Mouse (Mus musculus): ENCODE measurements around the gene Tmem214. TPM values are rescaled to one million over a fixed set of nuclear protein-coding genes. Genes with fewer than 3 reads are reported as not detected.

The Tmem214 gene
- polyA plus RNA-seq, 1 experiment = 81.3 TPM

- no peaks in the 10 kb centered on the region for H3K36me3 ChIP-seq (ENCODE audit: control insufficient read depth, insufficient read depth, low read length)
- peak; percentile 73 for DNase-seq
- WGBS = 45% methylated on average over 13 of the region's 13 CpGs
- peak within 1 kb of the TSS; percentile 54 for H3K4me3 ChIP-seq (ENCODE audit: insufficient read depth, low read depth, low read length)
- peak within 1 kb of the TSS; percentile 91 for H3K27ac ChIP-seq (ENCODE audit: insufficient read depth, low read depth, low read length)
- no peaks in the 10 kb centered on the region for H3K27me3 ChIP-seq (replicated peaks; ENCODE audit: control insufficient read depth, insufficient read depth, low read length)
- H3K4me1 ChIP-seq (ENCODE audit: control insufficient read depth, insufficient read depth, low read length) = peaks cover 38% of the 10 kb centered on the region
- TF ChIP-seq CTCF (conservative IDR thresholded peaks at IDR 0.05; ENCODE audit: insufficient read depth, insufficient read length, low read depth, low read length) (no peak), POLR2A (IDR thresholded peaks at IDR 0.05; ENCODE audit: low read depth, low read length) (no peak)
Observed at GRCm38 (mm10) chr5:30913060-30913841, 45.4 kb downstream of the Tmem214 start, which contains the start of gene Emilin1. Gene Emilin1, plus strand, starts transcription at chr5:30913402.

GRCm38 (mm10) chr5:30914101-30914635, 46.4 kb downstream of the Tmem214 start:
- H3K4me1 ChIP-seq (ENCODE audit: control insufficient read depth, insufficient read depth, low read length) = peaks cover 29% of the 10 kb centered on the region
- 57% methylated on average over 7 of the region's 7 CpGs for WGBS
- H3K4me3 ChIP-seq (ENCODE audit: insufficient read depth, low read depth, low read length) = peak overlapping the region; percentile 54
- no peaks in the 10 kb centered on the region for H3K27me3 ChIP-seq (replicated peaks; ENCODE audit: control insufficient read depth, insufficient read depth, low read length)
- no peaks in the 10 kb centered on the region for H3K36me3 ChIP-seq (ENCODE audit: control insufficient read depth, insufficient read depth, low read length)
- no peak for DNase-seq
- no peak for TF ChIP-seq POLR2A (IDR thresholded peaks at IDR 0.05; ENCODE audit: low read depth, low read length)
- no peak for TF ChIP-seq CTCF (conservative IDR thresholded peaks at IDR 0.05; ENCODE audit: insufficient read depth, insufficient read length, low read depth, low read length)
- H3K27ac ChIP-seq (ENCODE audit: insufficient read depth, low read depth, low read length) = peak overlapping the region; percentile 81

GRCm38 (mm10) chr5:30914849-30915248, 47.0 kb downstream of the Tmem214 start:
- Histone ChIP-seq H3K27ac (ENCODE audit: insufficient read depth, low read depth, low read length) (peak overlapping the region; percentile 27; the same call in 1 of the 2 replicates), H3K4me3 (ENCODE audit: insufficient read depth, low read depth, low read length) (peak overlapping the region; percentile 54), H3K27me3 (replicated peaks; ENCODE audit: control insufficient read depth, insufficient read depth, low read length) (no peaks in the 10 kb centered on the region), H3K4me1 (ENCODE audit: control insufficient read depth, insufficient read depth, low read length) (peaks cover 23% of the 10 kb centered on the region), H3K36me3 (ENCODE audit: control insufficient read depth, insufficient read depth, low read length) (no peaks in the 10 kb centered on the region)
- TF ChIP-seq POLR2A (IDR thresholded peaks at IDR 0.05; ENCODE audit: low read depth, low read length) (no peak), CTCF (conservative IDR thresholded peaks at IDR 0.05; ENCODE audit: insufficient read depth, insufficient read length, low read depth, low read length) (no peak)
- no peak for DNase-seq
- WGBS = 64% methylated on average over 6 of the region's 6 CpGs

GRCm38 (mm10) chr5:30915456-30915855, 47.6 kb downstream of the Tmem214 start:
- no peaks in the 10 kb centered on the region for H3K27me3 ChIP-seq (replicated peaks; ENCODE audit: control insufficient read depth, insufficient read depth, low read length)
- H3K4me1 ChIP-seq (ENCODE audit: control insufficient read depth, insufficient read depth, low read length) = peaks cover 21% of the 10 kb centered on the region
- peak overlapping the region; percentile 8; the same call in 1 of the 2 replicates for H3K4me3 ChIP-seq (ENCODE audit: insufficient read depth, low read depth, low read length)
- WGBS = 34% methylated on average over 9 of the region's 9 CpGs
- H3K27ac ChIP-seq (ENCODE audit: insufficient read depth, low read depth, low read length) = peak overlapping the region; percentile 27
- TF ChIP-seq CTCF (conservative IDR thresholded peaks at IDR 0.05; ENCODE audit: insufficient read depth, insufficient read length, low read depth, low read length) = no peak
- TF ChIP-seq POLR2A (IDR thresholded peaks at IDR 0.05; ENCODE audit: low read depth, low read length) = no peak
- DNase-seq = no peak
- H3K36me3 ChIP-seq (ENCODE audit: control insufficient read depth, insufficient read depth, low read length) = no peaks in the 10 kb centered on the region

GRCm38 (mm10) chr5:30915974-30916433, 48.2 kb downstream of the Tmem214 start:
- 4% methylated on average over 7 of the region's 7 CpGs for WGBS
- no peak overlapping the region for H3K4me3 ChIP-seq (ENCODE audit: insufficient read depth, low read depth, low read length)
- H3K27ac ChIP-seq (ENCODE audit: insufficient read depth, low read depth, low read length) = peak overlapping the region; percentile 59
- no peaks in the 10 kb centered on the region for H3K36me3 ChIP-seq (ENCODE audit: control insufficient read depth, insufficient read depth, low read length)
- peak; percentile 98 for DNase-seq
- H3K27me3 ChIP-seq (replicated peaks; ENCODE audit: control insufficient read depth, insufficient read depth, low read length) = no peaks in the 10 kb centered on the region
- TF ChIP-seq CTCF (conservative IDR thresholded peaks at IDR 0.05; ENCODE audit: insufficient read depth, insufficient read length, low read depth, low read length) (peak; percentile 81), POLR2A (IDR thresholded peaks at IDR 0.05; ENCODE audit: low read depth, low read length) (peak; percentile 13)
- peaks cover 23% of the 10 kb centered on the region for H3K4me1 ChIP-seq (ENCODE audit: control insufficient read depth, insufficient read depth, low read length)

- Histone ChIP-seq H3K27me3 (replicated peaks; ENCODE audit: control insufficient read depth, insufficient read depth, low read length) (no peaks in the 10 kb centered on the region), H3K36me3 (ENCODE audit: control insufficient read depth, insufficient read depth, low read length) (no peaks in the 10 kb centered on the region), H3K4me3 (ENCODE audit: insufficient read depth, low read depth, low read length) (no peak overlapping the region), H3K27ac (ENCODE audit: insufficient read depth, low read depth, low read length) (peak overlapping the region; percentile 59), H3K4me1 (ENCODE audit: control insufficient read depth, insufficient read depth, low read length) (peaks cover 21% of the 10 kb centered on the region)
- TF ChIP-seq POLR2A (IDR thresholded peaks at IDR 0.05; ENCODE audit: low read depth, low read length) = no peak
- no peak for TF ChIP-seq CTCF (conservative IDR thresholded peaks at IDR 0.05; ENCODE audit: insufficient read depth, insufficient read length, low read depth, low read length)
- no peak for DNase-seq
- WGBS = 93% methylated on average over 9 of the region's 9 CpGs
Observed at GRCm38 (mm10) chr5:30916841-30917240, 49.0 kb downstream of the Tmem214 start.

GRCm38 (mm10) chr5:30917348-30917747, 49.5 kb downstream of the Tmem214 start:
- Histone ChIP-seq H3K4me1 (ENCODE audit: control insufficient read depth, insufficient read depth, low read length) (peaks cover 17% of the 10 kb centered on the region; the same call in 1 of the 2 replicates), H3K27me3 (replicated peaks; ENCODE audit: control insufficient read depth, insufficient read depth, low read length) (no peaks in the 10 kb centered on the region), H3K36me3 (ENCODE audit: control insufficient read depth, insufficient read depth, low read length) (no peaks in the 10 kb centered on the region), H3K27ac (ENCODE audit: insufficient read depth, low read depth, low read length) (no peak overlapping the region), H3K4me3 (ENCODE audit: insufficient read depth, low read depth, low read length) (no peak overlapping the region)
- 82% methylated on average over 11 of the region's 11 CpGs for WGBS
- DNase-seq = no peak
- TF ChIP-seq POLR2A (IDR thresholded peaks at IDR 0.05; ENCODE audit: low read depth, low read length) (no peak), CTCF (conservative IDR thresholded peaks at IDR 0.05; ENCODE audit: insufficient read depth, insufficient read length, low read depth, low read length) (no peak)
